Mouse (Mus musculus) spleen, adult 18-20 months (tissue): ENCODE results near the gene Vmn1r112.
"Not testable (repeated sequence)": the region's sequence is repeated elsewhere in the genome, so short reads cannot be mapped to it uniquely, and the experiment has no call there.

Experiments used
- DNase-seq, 2 experiments: peaks; one replicate each; pipeline ENCODE4 v3.0.0; 2022; ENCODE audit warnings: mixed read lengths in 2 of 2

The Vmn1r112 gene

DNA sequence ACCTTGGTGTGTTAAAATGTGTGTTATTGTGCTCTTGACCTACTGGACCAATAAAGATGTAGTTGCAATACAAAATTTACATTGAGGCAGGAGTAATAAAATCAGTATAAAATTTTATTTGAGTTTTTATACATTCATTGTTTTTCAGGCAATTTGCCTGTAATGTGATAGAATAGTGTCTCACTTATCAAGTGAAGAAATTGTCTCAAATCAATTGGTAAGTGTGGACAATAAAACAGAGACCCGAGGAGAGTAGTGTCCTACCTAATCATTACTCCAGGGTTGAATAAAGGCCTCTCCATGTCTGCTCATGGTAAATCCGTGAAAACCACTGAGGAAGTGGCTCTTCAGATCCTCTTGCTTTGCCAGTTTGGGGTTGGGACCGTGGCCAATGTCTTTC, at the start of gene Vmn1r112:
TSS of gene Vmn1r112 (plus strand) at position 301 of the 400 bp plus-strand sequence.
- DNase-seq = not testable (repeated sequence)

- DNase-seq = not testable (repeated sequence)
Observed at GRCm38 (mm10) chr7:20730524-20730923, 40.5 kb upstream of the Vmn1r112 start, which contains the start of gene Gm10668. TSS of gene Gm10668 (minus strand) at chr7:20730624.

DNA sequence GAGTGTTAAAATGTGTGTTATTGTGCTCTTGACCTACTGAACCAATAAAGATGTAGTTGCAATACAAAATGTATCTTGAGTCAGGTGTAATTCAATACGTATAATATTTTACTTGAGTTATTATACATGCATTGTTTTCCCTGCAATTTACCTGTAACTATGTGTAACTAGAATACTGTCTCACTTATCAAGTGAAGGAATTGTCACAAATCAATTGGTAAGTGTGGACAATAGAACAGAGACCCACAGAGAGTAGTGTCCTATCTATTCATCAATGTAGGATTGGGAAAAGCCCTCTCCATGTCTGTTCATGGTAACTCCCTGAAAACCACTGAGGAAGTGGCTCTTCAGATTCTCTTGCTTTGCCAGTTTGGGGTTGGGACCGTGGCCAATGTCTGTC, 16.0 kb downstream of the Vmn1r112 start, which contains the start of gene Vmn1r113:
TSS of gene Vmn1r113 (plus strand) at position 301 of the 400 bp plus-strand sequence.
- not testable (repeated sequence) for DNase-seq

GRCm38 (mm10) chr7:20812086-20812485, 41.1 kb downstream of the Vmn1r112 start, which contains the start of gene Vmn1r114:
TSS of gene Vmn1r114 (minus strand) at chr7:20812186.
- DNase-seq = not testable (repeated sequence)
